In the genomic region with DNA sequence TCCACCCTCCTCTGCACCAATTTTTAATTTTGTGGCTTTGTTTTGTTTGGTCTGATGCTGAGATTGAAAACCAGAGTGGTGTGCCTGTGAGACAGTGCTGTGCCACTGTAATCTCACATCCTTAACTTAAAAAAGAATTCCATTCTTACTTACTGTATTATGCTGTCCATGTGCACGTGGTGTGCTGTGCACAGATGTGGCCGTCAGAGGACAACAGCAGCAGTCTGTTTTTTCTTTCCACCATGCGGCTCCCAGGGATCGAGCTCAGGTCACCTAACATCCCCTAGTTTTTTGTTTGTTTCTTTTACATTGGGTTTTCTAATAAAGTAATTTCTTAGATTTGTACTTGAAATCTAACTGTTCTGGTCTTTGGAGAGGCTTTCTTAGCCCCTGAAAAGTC, we compare ENCODE assay signal across 28 mouse cellular contexts. TPM values are rescaled to one million over a fixed set of nuclear protein-coding genes. Genes with fewer than 3 reads are reported as not detected.
A peak's percentile ranks its signal among the peaks of the same experiment; 100 is the strongest.
DNase-seq lines count a peak whose midpoint lies in the region; ATAC-seq and TF ChIP-seq lines count a peak whose summit lies in the region.
"Had no signal": no experiment of that assay in that cellular context is flagged by ENCODE, and none has a peak within 500 bp of the region (broad histone marks: within the 10 kb centered on the region; RNA-seq: fewer than 3 reads in every experiment).

No protein-coding gene starts in this region.

- no peak overlapping the region for H3K9ac ChIP-seq in kidney, embryonic 15.5 days
- H3K9ac ChIP-seq in CH12.LX (ENCODE audit: insufficient read depth, low read depth) = no peak overlapping the region
- H3K9ac ChIP-seq in limb, embryonic 14.5 days (ENCODE audit: low read depth, low read length, severe bottlenecking) = 0 out of 2 replicates have a peak overlapping the region, but pooled peaks have one; percentile 0
- H3K9ac ChIP-seq: embryonic facial prominence, embryonic 13.5 days; embryonic facial prominence, embryonic 15.5 days; forebrain, embryonic 12.5 days had no signal

- whole genome bisulfite sequencing in kidney, embryonic 15.5 days = 48% methylated on average over 4 of the region's 4 CpGs
- WGBS in limb, embryonic 14.5 days = 58% methylated on average over 4 of the region's 4 CpGs

- no peak for ATAC-seq in kidney, embryonic 15.5 days (replicated peaks; ENCODE audit: low FRiP score)
- no peak for ATAC-seq in limb, embryonic 14.5 days (ENCODE audit: low FRiP score, low read depth)
- ATAC-seq: activated CD4-positive, CD25-positive, alpha-beta regulatory T cell, adult 4 months; forebrain, embryonic 14.5 days; forebrain, embryonic 16.5 days; Patski had no signal

- no peak for TF ChIP-seq RAD21 in CH12.LX (IDR thresholded peaks at IDR 0.05; ENCODE audit: low read depth, low read length)

- H3K9me3 ChIP-seq in kidney, embryonic 15.5 days (replicated peaks) = no peaks in the 10 kb centered on the region
- no peaks in the 10 kb centered on the region for H3K9me3 ChIP-seq in CH12.LX (replicated peaks; ENCODE audit: low read length)
- no peaks in the 10 kb centered on the region for H3K9me3 ChIP-seq in limb, embryonic 14.5 days (ENCODE audit: control insufficient read depth, low read length)
- H3K9me3 ChIP-seq: embryonic facial prominence, embryonic 13.5 days; embryonic facial prominence, embryonic 15.5 days; forebrain, embryonic 12.5 days; G1E had no signal

- H3K79me2 ChIP-seq in CH12.LX (replicated peaks; ENCODE audit: control insufficient read depth, extremely low read depth, insufficient read depth, poor library complexity, severe bottlenecking) = peaks cover 14% of the 10 kb centered on the region

- dilution Hi-C loops in CH12.LX (cut with MboI; ENCODE audit: extremely low pct_ligation_motif_present, extremely low pct_unique_long_range_greater_than_20kb, low sequenced_read_pairs) = no loop called here

- 0 out of 2 replicates have a peak overlapping the region, but pooled peaks have one; percentile 4 for H3K27ac ChIP-seq in kidney, embryonic 15.5 days
- no peak overlapping the region for H3K27ac ChIP-seq in CH12.LX (ENCODE audit: insufficient read depth, low read depth)
- H3K27ac ChIP-seq in limb, embryonic 14.5 days (replicated peaks; ENCODE audit: low read depth, low read length) = no peak overlapping the region
- H3K27ac ChIP-seq: embryonic facial prominence, embryonic 13.5 days; embryonic facial prominence, embryonic 15.5 days; forebrain, embryonic 10.5 days; forebrain, embryonic 12.5 days had no signal

- TF ChIP-seq EP300 in CH12.LX (IDR thresholded peaks at IDR 0.05; ENCODE audit: low read length) = no peak

- no peaks in the 10 kb centered on the region for H3K27me3 ChIP-seq in kidney, embryonic 15.5 days
- no peaks in the 10 kb centered on the region for H3K27me3 ChIP-seq in CH12.LX (replicated peaks)
- no peaks in the 10 kb centered on the region for H3K27me3 ChIP-seq in limb, embryonic 14.5 days (ENCODE audit: control insufficient read depth, insufficient read depth, low read length)
- H3K27me3 ChIP-seq: embryonic facial prominence, embryonic 13.5 days; embryonic facial prominence, embryonic 15.5 days; forebrain, embryonic 12.5 days; Patski had no signal

- no peak overlapping the region for H3K4me2 ChIP-seq in kidney, embryonic 15.5 days
- peak overlapping the region; percentile 27 for H3K4me2 ChIP-seq in CH12.LX (ENCODE audit: insufficient read depth, low read depth, poor library complexity, severe bottlenecking)
- no peak overlapping the region for H3K4me2 ChIP-seq in limb, embryonic 14.5 days (replicated peaks; ENCODE audit: low read depth, low read length, severe bottlenecking)
- H3K4me2 ChIP-seq: embryonic facial prominence, embryonic 13.5 days; embryonic facial prominence, embryonic 15.5 days; forebrain, embryonic 12.5 days had no signal

- no peak for TF ChIP-seq POLR2A in CH12.LX (IDR thresholded peaks at IDR 0.05; ENCODE audit: low read depth, low read length)
- TF ChIP-seq POLR2A in limb, embryonic 14.5 days (IDR thresholded peaks at IDR 0.05; ENCODE audit: borderline replicate concordance, extremely low read depth, insufficient read depth, insufficient read length) = no peak

- TF ChIP-seq CTCF in CH12.LX (conservative IDR thresholded peaks at IDR 0.05 in 1 of 2, IDR thresholded peaks at IDR 0.05 in 1 of 2; ENCODE audit: low read depth in 2 of 2, low read length in 2 of 2) = no peak

- H3K36me3 ChIP-seq in kidney, embryonic 15.5 days = peaks cover 37% of the 10 kb centered on the region
- peaks cover 4 to 47% of the 10 kb centered on the region in 2 experiments for H3K36me3 ChIP-seq in CH12.LX (replicated peaks in 1 of 2; ENCODE audit: control insufficient read depth in 1 of 2, insufficient read depth in 1 of 2, low read length in 1 of 2)
- H3K36me3 ChIP-seq in limb, embryonic 14.5 days (ENCODE audit: control insufficient read depth, insufficient read depth, low read length) = peaks cover 15% of the 10 kb centered on the region

- DNase-seq in kidney, adult 18-20 months = no peak
- no peak for DNase-seq in CH12.LX (ENCODE audit: extremely low read depth)
- DNase-seq in limb, embryonic 14.5 days (ENCODE audit: low spot score) = no peak
- DNase-seq in testis, postnatal 14 days (ENCODE audit: low spot score) = no peak
- DNase-seq: adrenal gland, adult 8-10 months; adrenal gland, postnatal 14 days; adrenal gland, postnatal 36 days; cerebellum, adult 11-12 months; cerebellum, adult 8-10 months; cerebellum, adult 9-11 months; cerebellum, postnatal 14 days; cerebellum, postnatal 36 days; embryo, embryonic 11 days had no signal

- H3K4me1 ChIP-seq in kidney, embryonic 15.5 days = peaks cover 42% of the 10 kb centered on the region
- H3K4me1 ChIP-seq in CH12.LX (ENCODE audit: control insufficient read depth in 1 of 2, insufficient read depth in 2 of 2) = peaks cover 48 to 94% of the 10 kb centered on the region in 2 experiments
- H3K4me1 ChIP-seq in limb, embryonic 14.5 days (ENCODE audit: control insufficient read depth, insufficient read depth, low read length) = peaks cover 8% of the 10 kb centered on the region; the same call in 1 of the 2 replicates

- in situ Hi-C loops in CH12.LX (cut with MboI; ENCODE audit: low pct_ligation_motif_present, low pct_unique_long_range_greater_than_20kb, low sequenced_read_pairs) = no loop called here

- no peak overlapping the region for H3K4me3 ChIP-seq in kidney, embryonic 15.5 days (replicated peaks)
- peak overlapping the region in 1 of 3 experiments; percentile 48 for H3K4me3 ChIP-seq in CH12.LX (replicated peaks in 1 of 3; ENCODE audit: low read depth in 2 of 3, low read length in 2 of 3, poor library complexity in 1 of 3)
- H3K4me3 ChIP-seq in limb, embryonic 14.5 days (replicated peaks; ENCODE audit: low read length) = no peak overlapping the region
- H3K4me3 ChIP-seq: embryonic facial prominence, embryonic 13.5 days; embryonic facial prominence, embryonic 15.5 days; erythroblast, embryonic 14.5 days; forebrain, embryonic 10.5 days; forebrain, embryonic 12.5 days had no signal

TF ChIP-seq in CH12.LX, 34 proteins besides CTCF, POLR2A, EP300 and RAD21 (continues in another document):
- TF ChIP-seq MAX (IDR thresholded peaks at IDR 0.05; ENCODE audit: low read length) (peak; percentile 57; the same call in 1 of the 2 replicates), HCFC1 (IDR thresholded peaks at IDR 0.05; ENCODE audit: low read depth, low read length) (no peak), ETS1 (conservative IDR thresholded peaks at IDR 0.05; ENCODE audit: low read depth, low read length) (no peak), SMC3 (IDR thresholded peaks at IDR 0.05; ENCODE audit: low read depth, low read length) (no peak), KAT2A (IDR thresholded peaks at IDR 0.05; ENCODE audit: insufficient replicate concordance, low read length) (no peak), MXI1 (IDR thresholded peaks at IDR 0.05; ENCODE audit: low read depth, low read length) (peak; percentile 53; the same call in 1 of the 2 replicates), MYC (IDR thresholded peaks at IDR 0.05; ENCODE audit: low read depth, low read length) (peak; percentile 31; the same call in 1 of the 2 replicates)

RNA-seq across cellular contexts. Expression of gene Dtx2, which starts 9.9 kb away (rescaled TPM):
- polyA plus RNA-seq in kidney, embryonic 15.5 days (2015; fragmentation: Nextera tagmentation; extraction: Ambion mirVana) = 29.4 and 29.9 TPM in 2 replicates
- total RNA-seq in CH12.LX (2012; rRNA removed) (20.4 and 22.0 TPM in 2 replicates), CH12.LX (2014; rRNA removed) (14.0 and 16.0 TPM in 2 replicates)
- polyA plus RNA-seq in CH12.LX (2012; ENCODE audit: insufficient read length, low read depth) = 35.1 and 43.7 TPM in 2 replicates
- 28.5 and 38.2 TPM in 2 replicates for polyA plus RNA-seq in limb, embryonic 14.5 days (2012; rRNA removed)
- polyA plus RNA-seq in limb, embryonic 14.5 days (2014; fragmentation: Nextera tagmentation; extraction: Ambion mirVana) = 29.5 TPM in 2 replicates

RNA-seq across cellular contexts. Expression of gene Zp3, which starts 24.6 kb away (rescaled TPM):
- 0.30 TPM in 1 of 2 replicates, not detected in the other for polyA plus RNA-seq in kidney, embryonic 15.5 days (2015; fragmentation: Nextera tagmentation; extraction: Ambion mirVana)
- total RNA-seq in CH12.LX (2012; rRNA removed) = 0.13 TPM in 1 of 2 replicates, not detected in the other
- not detected in 2 replicates for total RNA-seq in CH12.LX (2014; rRNA removed)
- polyA plus RNA-seq in CH12.LX (2012; ENCODE audit: insufficient read length, low read depth) = not detected in 2 replicates
- 0.32 and 0.38 TPM in 2 replicates for polyA plus RNA-seq in limb, embryonic 14.5 days (2012; rRNA removed)
- polyA plus RNA-seq in limb, embryonic 14.5 days (2014; fragmentation: Nextera tagmentation; extraction: Ambion mirVana) = 0.37 and 0.40 TPM in 2 replicates
- total RNA-seq: adrenal gland, adult 18-20 months; adrenal gland, adult 8-10 months; adrenal gland, postnatal 14 days; adrenal gland, postnatal 36 days; common myeloid progenitor, adult 5-6 weeks; G1E had no signal
- polyA plus RNA-seq: activated CD4-positive, CD25-positive, alpha-beta regulatory T cell, adult 4 months; C2C12; embryonic facial prominence, embryonic 11.5 days; embryonic facial prominence, embryonic 13.5 days; erythroblast, embryonic 14.5 days; forebrain, embryonic 12.5 days; forebrain, embryonic 16.5 days; G1E had no signal

RNA-seq across cellular contexts. Expression of gene Ssc4d, which starts 30.2 kb away (rescaled TPM):
- 9.6 and 10.1 TPM in 2 replicates for polyA plus RNA-seq in kidney, embryonic 15.5 days (2015; fragmentation: Nextera tagmentation; extraction: Ambion mirVana)
- 1.7 and 2.0 TPM in 2 replicates for total RNA-seq in CH12.LX (2012; rRNA removed)
- total RNA-seq in CH12.LX (2014; rRNA removed) = 1.8 and 2.9 TPM in 2 replicates
- 1.8 and 1.9 TPM in 2 replicates for polyA plus RNA-seq in CH12.LX (2012; ENCODE audit: insufficient read length, low read depth)
- 6.6 and 7.2 TPM in 2 replicates for polyA plus RNA-seq in limb, embryonic 14.5 days (2012; rRNA removed)
- 2.6 and 3.2 TPM in 2 replicates for polyA plus RNA-seq in limb, embryonic 14.5 days (2014; fragmentation: Nextera tagmentation; extraction: Ambion mirVana)

RNA-seq across cellular contexts. Expression of gene Upk3b, which starts 33.8 kb away (rescaled TPM):
- 2.6 and 5.9 TPM in 2 replicates for polyA plus RNA-seq in kidney, embryonic 15.5 days (2015; fragmentation: Nextera tagmentation; extraction: Ambion mirVana)
- total RNA-seq in CH12.LX (2012; rRNA removed) = not detected in 2 replicates
- not detected in 2 replicates for total RNA-seq in CH12.LX (2014; rRNA removed)
- 0.09 TPM in 1 of 2 replicates, not detected in the other for polyA plus RNA-seq in CH12.LX (2012; ENCODE audit: insufficient read length, low read depth)
- 0.15 and 1.1 TPM in 2 replicates for polyA plus RNA-seq in limb, embryonic 14.5 days (2012; rRNA removed)
- polyA plus RNA-seq in limb, embryonic 14.5 days (2014; fragmentation: Nextera tagmentation; extraction: Ambion mirVana) = 0.28 and 0.74 TPM in 2 replicates
- total RNA-seq: common myeloid progenitor, adult 5-6 weeks had no signal
- polyA plus RNA-seq: activated CD4-positive, CD25-positive, alpha-beta regulatory T cell, adult 4 months; erythroblast, embryonic 14.5 days; forebrain, embryonic 10.5 days; forebrain, embryonic 12.5 days; forebrain, embryonic 14.5 days; forebrain, embryonic 16.5 days; G1E had no signal

RNA-seq across cellular contexts. Expression of gene Upk3bl, which starts 49.8 kb away (rescaled TPM):
- 2.8 and 3.2 TPM in 2 replicates for polyA plus RNA-seq in kidney, embryonic 15.5 days (2015; fragmentation: Nextera tagmentation; extraction: Ambion mirVana)
- total RNA-seq in CH12.LX (2012; rRNA removed) = not detected in 2 replicates
- total RNA-seq in CH12.LX (2014; rRNA removed) = not detected in 2 replicates
- not detected in 2 replicates for polyA plus RNA-seq in CH12.LX (2012; ENCODE audit: insufficient read length, low read depth)
- polyA plus RNA-seq in limb, embryonic 14.5 days (2012; rRNA removed) = 3.0 and 7.5 TPM in 2 replicates
- polyA plus RNA-seq in limb, embryonic 14.5 days (2014; fragmentation: Nextera tagmentation; extraction: Ambion mirVana) = 11.5 and 14.1 TPM in 2 replicates
- total RNA-seq: adrenal gland, adult 18-20 months; adrenal gland, postnatal 14 days; adrenal gland, postnatal 36 days; common myeloid progenitor, adult 5-6 weeks; G1E had no signal
- polyA plus RNA-seq: activated CD4-positive, CD25-positive, alpha-beta regulatory T cell, adult 4 months; erythroblast, embryonic 14.5 days; forebrain, embryonic 14.5 days; forebrain, embryonic 16.5 days; G1E had no signal
